Mouse (Mus musculus): ENCODE data around the gene Gm5414. TPM values are rescaled to one million over a fixed set of nuclear protein-coding genes. Genes with fewer than 3 reads are reported as not detected.

Gene Gm5414
- polyA plus RNA-seq, 1 experiment from 2014 or later = not detected

Small RNA genes within 50 kb of the gene (microRNA-seq; reads per million reads assigned to microRNA genes)
- gene Gm44383 = not detected
- gene Gm44479 = not detected

Other genes with a start within 250 kb of the Gm5414 start
- 172 and 231 TPM in 2 replicates for gene Krt7, start 217.1 kb downstream of the Gm5414 start, polyA plus RNA-seq (2015; fragmentation: Nextera tagmentation; extraction: Ambion mirVana)
- 0.24 and 0.40 TPM in 2 replicates for gene Krt87, start 189.4 kb downstream of the Gm5414 start, polyA plus RNA-seq (2015; fragmentation: Nextera tagmentation; extraction: Ambion mirVana)
- gene Krt88, start 180.4 kb downstream of the Gm5414 start, polyA plus RNA-seq (2015; fragmentation: Nextera tagmentation; extraction: Ambion mirVana) = 0.14 TPM in 1 of 2 replicates, not detected in the other
- gene Krt81, start 164.4 kb downstream of the Gm5414 start, polyA plus RNA-seq (2015; fragmentation: Nextera tagmentation; extraction: Ambion mirVana) = not detected in 2 replicates
- 0.06 TPM in 1 of 2 replicates, not detected in the other for gene Krt86, start 154.7 kb downstream of the Gm5414 start, polyA plus RNA-seq (2015; fragmentation: Nextera tagmentation; extraction: Ambion mirVana)
- 0.10 and 0.30 TPM in 2 replicates for gene Krt83, start 136.7 kb downstream of the Gm5414 start, polyA plus RNA-seq (2015; fragmentation: Nextera tagmentation; extraction: Ambion mirVana)
- gene Gm49425, start 110.9 kb downstream of the Gm5414 start, polyA plus RNA-seq (2015; fragmentation: Nextera tagmentation; extraction: Ambion mirVana) = not detected in 2 replicates
- gene Krt84, start 95.4 kb downstream of the Gm5414 start, polyA plus RNA-seq (2015; fragmentation: Nextera tagmentation; extraction: Ambion mirVana) = not detected in 2 replicates
- gene Krt82, start 77.5 kb downstream of the Gm5414 start, polyA plus RNA-seq (2015; fragmentation: Nextera tagmentation; extraction: Ambion mirVana) = not detected in 2 replicates
- gene Krt90, start 65.2 kb downstream of the Gm5414 start, polyA plus RNA-seq (2015; fragmentation: Nextera tagmentation; extraction: Ambion mirVana) = 0.10 and 0.19 TPM in 2 replicates
- 0.21 and 0.34 TPM in 2 replicates for gene Krt75, start 54.3 kb downstream of the Gm5414 start, polyA plus RNA-seq (2015; fragmentation: Nextera tagmentation; extraction: Ambion mirVana)
- gene Gm5478, start 19.2 kb upstream of the Gm5414 start, polyA plus RNA-seq (2015; fragmentation: Nextera tagmentation; extraction: Ambion mirVana) = 0.08 TPM in 1 of 2 replicates, not detected in the other
- gene Krt6b, start 52.1 kb upstream of the Gm5414 start, polyA plus RNA-seq (2015; fragmentation: Nextera tagmentation; extraction: Ambion mirVana) = 1.4 and 3.4 TPM in 2 replicates
- 90.3 and 179 TPM in 2 replicates for gene Krt6a, start 66.1 kb upstream of the Gm5414 start, polyA plus RNA-seq (2015; fragmentation: Nextera tagmentation; extraction: Ambion mirVana)
- 187 and 301 TPM in 2 replicates for gene Krt5, start 84.7 kb upstream of the Gm5414 start, polyA plus RNA-seq (2015; fragmentation: Nextera tagmentation; extraction: Ambion mirVana)
- not detected in 2 replicates for gene Krt71, start 114.9 kb upstream of the Gm5414 start, polyA plus RNA-seq (2015; fragmentation: Nextera tagmentation; extraction: Ambion mirVana)
- not detected in 2 replicates for gene Krt72, start 158.3 kb upstream of the Gm5414 start, polyA plus RNA-seq (2015; fragmentation: Nextera tagmentation; extraction: Ambion mirVana)
- gene Krt73, start 174.2 kb upstream of the Gm5414 start, polyA plus RNA-seq (2015; fragmentation: Nextera tagmentation; extraction: Ambion mirVana) = not detected in 2 replicates
- not detected in 2 replicates for gene Krt2, start 190.0 kb upstream of the Gm5414 start, polyA plus RNA-seq (2015; fragmentation: Nextera tagmentation; extraction: Ambion mirVana)
- 1.8 and 2.7 TPM in 2 replicates for gene Krt1, start 222.6 kb upstream of the Gm5414 start, polyA plus RNA-seq (2015; fragmentation: Nextera tagmentation; extraction: Ambion mirVana)
- 0.06 and 0.14 TPM in 2 replicates for gene Krt77, start 241.5 kb upstream of the Gm5414 start, polyA plus RNA-seq (2015; fragmentation: Nextera tagmentation; extraction: Ambion mirVana)